Mouse (Mus musculus) heart, adult 2 months (tissue): ENCODE results near the gene Acvr1b. TPM values are rescaled to one million over a fixed set of nuclear protein-coding genes. Genes with fewer than 3 reads are reported as not detected.

Source experiments
- DNase-seq, 2 experiments: peaks; one replicate each; pipeline ENCODE4 v3.0.0; 2021
- H3K27ac ChIP-seq: fragments of 200-600 bp; 2 replicates; pipeline ENCODE4 v1.8.1; 2022
- H3K27me3 ChIP-seq: fragments of 200-500 bp; 2 replicates; pipeline ENCODE4 v1.6.1; 2012; ENCODE audit warnings: mild to moderate bottlenecking, low read length, inconsistent platforms, mixed read lengths; ENCODE audit not compliant: control insufficient read depth, insufficient read depth
- H3K36me3 ChIP-seq: fragments of 200-500 bp; 2 replicates; pipeline ENCODE4 v1.6.1; 2012; ENCODE audit warnings: low read length, inconsistent platforms; ENCODE audit not compliant: control insufficient read depth, insufficient read depth
- H3K4me1 ChIP-seq: fragments of 200-500 bp; 2 replicates; pipeline ENCODE4 v1.6.1; 2011; ENCODE audit warnings: low read length; ENCODE audit not compliant: control insufficient read depth, insufficient read depth
- H3K4me3 ChIP-seq: fragments of 200-600 bp; 2 replicates; pipeline ENCODE4 v1.8.1; 2022
- H3K79me2 ChIP-seq: fragments of 200-500 bp; replicated peaks from 2 replicates; pipeline ENCODE4 v1.6.1; 2012; ENCODE audit warnings: mild to moderate bottlenecking, inconsistent platforms, low read length, moderate library complexity, mixed read lengths; ENCODE audit not compliant: control insufficient read depth, insufficient read depth
- H3K9ac ChIP-seq: fragments of 200-500 bp; 2 replicates; pipeline ENCODE4 v1.6.1; 2012; ENCODE audit warnings: low read depth, mild to moderate bottlenecking, control low read depth, inconsistent platforms, low read length, mixed read lengths
- CTCF ChIP-seq: fragments of 200-600 bp; IDR thresholded peaks from 2 replicates; pipeline ENCODE4 v1.8.1; 2022; ENCODE audit warnings: antibody characterized with exemption, mild to moderate bottlenecking, moderate library complexity
- EP300 ChIP-seq: fragments of 200-500 bp; IDR thresholded peaks from 2 replicates; pipeline ENCODE4 v1.6.1; 2011; ENCODE audit warnings: low read depth, low read length, control low read depth; ENCODE audit not compliant: insufficient read depth
- POLR2A ChIP-seq: fragments of 200-500 bp; IDR thresholded peaks from 2 replicates; pipeline ENCODE4 v1.6.1; 2011; ENCODE audit warnings: mild to moderate bottlenecking, low read depth, low read length, control low read depth; ENCODE audit not compliant: insufficient read depth
- WGBS: fragments of 180-500 bp; shearing (Covaris S2); methylation state at CpG from one replicate; pipeline ENCODE4 v1.1.7; 2018; 5-methylcytosine and 5-hydroxymethylcytosine counted together
- intact Hi-C: fragments of 180-260 bp; cut with DNase I; formaldehyde crosslinking; loops from one replicate; pipeline ENCODE4 v1.15.1; 2025
- polyA plus RNA-seq: library from polyadenylated mRNA; depleted of rRNA; stranded (reverse); fragments of >200 nt; gene quantifications from 2 replicates; pipeline ENCODE4 v1.2.3, GENCODE M21; 2012
- total RNA-seq, 2 experiments: library from RNA; stranded (reverse); gene quantifications; 2 replicates each; pipeline ENCODE4 v1.2.3; 2021

Gene Acvr1b
- total and polyA plus RNA-seq, 3 experiments: 9.9 to 15.3 (median 12.3) TPM

GRCm38 (mm10) chr15:101201414-101201813, 27.5 kb downstream of the Acvr1b start:
- no peaks in the 10 kb centered on the region for H3K4me1 ChIP-seq
- WGBS: 80% methylated on average over 3 of the region's 3 CpGs
- no peaks in the 10 kb centered on the region for H3K36me3 ChIP-seq
- intact Hi-C loops: no loop called here
- no peaks in the 10 kb centered on the region; the same call in 1 of the 2 replicates for H3K79me2 ChIP-seq
- DNase-seq: no peak
- H3K9ac ChIP-seq: no peak overlapping the region
- TF ChIP-seq POLR2A: no peak
- no peaks in the 10 kb centered on the region for H3K27me3 ChIP-seq
- no peak overlapping the region for H3K4me3 ChIP-seq
- H3K27ac ChIP-seq: no peak overlapping the region

GRCm38 (mm10) chr15:101203673-101204072, 29.8 kb downstream of the Acvr1b start:
- DNase-seq: no peak
- H3K9ac ChIP-seq: no peak overlapping the region
- H3K4me1 ChIP-seq: no peaks in the 10 kb centered on the region
- no peaks in the 10 kb centered on the region for H3K27me3 ChIP-seq
- H3K27ac ChIP-seq: no peak overlapping the region
- intact Hi-C loops: no loop called here
- H3K79me2 ChIP-seq: no peaks in the 10 kb centered on the region
- WGBS: 83% methylated on average over 4 of the region's 4 CpGs
- H3K36me3 ChIP-seq: no peaks in the 10 kb centered on the region
- no peak overlapping the region for H3K4me3 ChIP-seq
- TF ChIP-seq POLR2A (no peak), CTCF (no peak), EP300 (no peak)

- H3K9ac ChIP-seq: no peak overlapping the region
- no peak overlapping the region for H3K27ac ChIP-seq
- intact Hi-C loops: no loop called here
- TF ChIP-seq CTCF (no peak), EP300 (no peak), POLR2A (no peak)
- H3K27me3 ChIP-seq: no peaks in the 10 kb centered on the region
- no peak overlapping the region for H3K4me3 ChIP-seq
- WGBS: 84% methylated on average over 7 of the region's 7 CpGs
- H3K79me2 ChIP-seq: no peaks in the 10 kb centered on the region
- no peaks in the 10 kb centered on the region for H3K4me1 ChIP-seq
- H3K36me3 ChIP-seq: no peaks in the 10 kb centered on the region
- no peak for DNase-seq
Measured at GRCm38 (mm10) chr15:101204781-101205180, 30.9 kb downstream of the Acvr1b start.

GRCm38 (mm10) chr15:101210228-101210627, 36.4 kb downstream of the Acvr1b start:
- Histone ChIP-seq H3K9ac (no peak overlapping the region), H3K36me3 (no peaks in the 10 kb centered on the region), H3K4me1 (peaks cover 4% of the 10 kb centered on the region; the same call in 1 of the 2 replicates), H3K27ac (no peak overlapping the region), H3K4me3 (no peak overlapping the region), H3K79me2 (no peaks in the 10 kb centered on the region), H3K27me3 (no peaks in the 10 kb centered on the region)
- DNase-seq: no peak
- intact Hi-C loops: loop anchor here (1.0 kb wide), 1 partner anchor 27 kb away; no protein-coding TSS in a partner anchor
- TF ChIP-seq EP300 (0 out of 2 replicates have a peak, but pooled peaks have one; percentile 13), POLR2A (no peak), CTCF (peak; percentile 88)
- 64% methylated on average over 6 of the region's 6 CpGs for WGBS

GRCm38 (mm10) chr15:101210998-101211613, 37.2 kb downstream of the Acvr1b start:
- intact Hi-C loops: loop anchor here (1.0 kb wide), 1 partner anchor 26 kb away; no protein-coding TSS in a partner anchor
- no peak overlapping the region for H3K27ac ChIP-seq
- H3K79me2 ChIP-seq: no peaks in the 10 kb centered on the region
- peaks cover 4% of the 10 kb centered on the region; the same call in 1 of the 2 replicates for H3K4me1 ChIP-seq
- no peaks in the 10 kb centered on the region for H3K36me3 ChIP-seq
- 69% methylated on average over 14 of the region's 14 CpGs for WGBS
- TF ChIP-seq EP300 (peak; percentile 23; the same call in 1 of the 2 replicates), POLR2A (no peak), CTCF (no peak)
- DNase-seq: peak; percentile 51 to 57
- no peak overlapping the region for H3K4me3 ChIP-seq
- H3K9ac ChIP-seq: no peak overlapping the region
- no peaks in the 10 kb centered on the region for H3K27me3 ChIP-seq

- no peaks in the 10 kb centered on the region for H3K36me3 ChIP-seq
- no peak overlapping the region for H3K4me3 ChIP-seq
- peaks cover 4% of the 10 kb centered on the region; the same call in 1 of the 2 replicates for H3K4me1 ChIP-seq
- H3K79me2 ChIP-seq: no peaks in the 10 kb centered on the region
- peak in 1 of 2 experiments; percentile 64 for DNase-seq
- H3K9ac ChIP-seq: no peak overlapping the region
- H3K27ac ChIP-seq: no peak overlapping the region
- no peaks in the 10 kb centered on the region for H3K27me3 ChIP-seq
- no peak for TF ChIP-seq EP300
- TF ChIP-seq CTCF: no peak
- no peak for TF ChIP-seq POLR2A
- WGBS: 48% methylated on average over 14 of the region's 14 CpGs
- intact Hi-C loops: no loop called here
Measured at GRCm38 (mm10) chr15:101212435-101212834, 38.6 kb downstream of the Acvr1b start.
